Mouse (Mus musculus) hindbrain, embryonic 12.5 days (tissue): Measurements from ENCODE around the gene Prdm16. TPM values are rescaled to one million over a fixed set of nuclear protein-coding genes. Genes with fewer than 3 reads are reported as not detected.

Experiments used
- ATAC-seq: fragments of 200-750 bp; cut with Nextera tagmentation; 2 replicates; pipeline ENCODE4 v1.8.0; 2017; ENCODE audit warnings: moderate TSS enrichment; ENCODE audit not compliant: low FRiP score
- H3K27ac ChIP-seq: fragments of 300-500 bp; sonication (generic); 2 replicates; pipeline ENCODE4 v1.5.1; 2016; ENCODE audit warnings: mild to moderate bottlenecking
- H3K27me3 ChIP-seq: fragments of 300-500 bp; sonication (generic); 2 replicates; pipeline ENCODE4 v1.6.1; 2016; ENCODE audit warnings: mild to moderate bottlenecking
- H3K36me3 ChIP-seq: fragments of 300-500 bp; sonication (generic); 2 replicates; pipeline ENCODE4 v1.6.1; 2016; ENCODE audit warnings: mild to moderate bottlenecking
- H3K4me1 ChIP-seq: fragments of 300-500 bp; sonication (generic); 2 replicates; pipeline ENCODE4 v1.6.1; 2016
- H3K4me2 ChIP-seq: fragments of 300-500 bp; sonication (generic); replicated peaks from 2 replicates; pipeline ENCODE4 v1.6.1; 2016; ENCODE audit warnings: mild to moderate bottlenecking
- H3K4me3 ChIP-seq: fragments of 300-500 bp; sonication (generic); 2 replicates; pipeline ENCODE4 v1.5.1; 2016; ENCODE audit warnings: mild to moderate bottlenecking
- H3K9ac ChIP-seq: fragments of 300-500 bp; sonication (generic); 2 replicates; pipeline ENCODE4 v1.6.1; 2016; ENCODE audit warnings: mild to moderate bottlenecking, moderate library complexity
- H3K9me3 ChIP-seq: fragments of 300-500 bp; sonication (generic); replicated peaks from 2 replicates; pipeline ENCODE4 v1.6.1; 2016; ENCODE audit warnings: mild to moderate bottlenecking
- WGBS: fragments of 180-500 bp; shearing (Covaris S2); methylation state at CpG from one replicate; pipeline ENCODE4 v1.1.7; 2016; 5-methylcytosine and 5-hydroxymethylcytosine counted together
- polyA plus RNA-seq: library from polyadenylated mRNA; unstranded; fragments of >200 nt; fragmentation: Nextera tagmentation; extraction: Ambion mirVana; gene quantifications from 2 replicates; pipeline ENCODE4 v1.2.1, GENCODE M21; 2016

Gene Prdm16
- polyA plus RNA-seq, 1 experiment from 2014 or later: 26.4 TPM

- WGBS: 49% methylated on average over 14 of the region's 14 CpGs
- no peaks in the 10 kb centered on the region for H3K9me3 ChIP-seq
- peaks cover 62% of the 10 kb centered on the region for H3K27me3 ChIP-seq
- no peak overlapping the region for H3K4me3 ChIP-seq
- no peak overlapping the region for H3K27ac ChIP-seq
- no peak overlapping the region for H3K9ac ChIP-seq
- H3K4me1 ChIP-seq: peaks cover 59% of the 10 kb centered on the region
- ATAC-seq: no peak
- H3K36me3 ChIP-seq: no peaks in the 10 kb centered on the region
- no peak overlapping the region for H3K4me2 ChIP-seq
Observed at GRCm38 (mm10) chr4:154625710-154626109, 11.0 kb downstream of the Prdm16 start.

GRCm38 (mm10) chr4:154623241-154623640 lies 13.4 kb downstream of the Prdm16 start:
- no peak for ATAC-seq
- WGBS: 77% methylated on average over 3 of the region's 3 CpGs
- no peak overlapping the region for H3K9ac ChIP-seq
- H3K36me3 ChIP-seq: no peaks in the 10 kb centered on the region
- H3K27ac ChIP-seq: no peak overlapping the region
- H3K4me1 ChIP-seq: peaks cover 51% of the 10 kb centered on the region
- H3K27me3 ChIP-seq: peaks cover 50% of the 10 kb centered on the region
- H3K9me3 ChIP-seq: no peaks in the 10 kb centered on the region
- no peak overlapping the region for H3K4me3 ChIP-seq
- H3K4me2 ChIP-seq: no peak overlapping the region

- Histone ChIP-seq H3K4me1 (peaks cover 52% of the 10 kb centered on the region), H3K27ac (no peak overlapping the region), H3K4me3 (no peak overlapping the region), H3K27me3 (peaks cover 43% of the 10 kb centered on the region), H3K9ac (no peak overlapping the region), H3K9me3 (no peaks in the 10 kb centered on the region), H3K36me3 (no peaks in the 10 kb centered on the region), H3K4me2 (no peak overlapping the region)
- ATAC-seq: no peak
- WGBS: 91% methylated on average over 4 of the region's 4 CpGs
Observed at GRCm38 (mm10) chr4:154622521-154622920, 14.2 kb downstream of the Prdm16 start.

- H3K27me3 ChIP-seq: 0 out of 2 replicates have a peak, but pooled peaks cover 9% of the 10 kb centered on the region
- no peaks in the 10 kb centered on the region for H3K36me3 ChIP-seq
- ATAC-seq: no peak
- H3K27ac ChIP-seq: no peak overlapping the region
- no peaks in the 10 kb centered on the region for H3K9me3 ChIP-seq
- no peak overlapping the region for H3K4me3 ChIP-seq
- H3K4me1 ChIP-seq: no peaks in the 10 kb centered on the region
- no peak overlapping the region for H3K9ac ChIP-seq
- H3K4me2 ChIP-seq: no peak overlapping the region
- WGBS: 78% methylated on average over 10 of the region's 10 CpGs
Observed at GRCm38 (mm10) chr4:154611167-154611566, 25.5 kb downstream of the Prdm16 start.

- WGBS: 91% methylated on average over 5 of the region's 5 CpGs
- no peaks in the 10 kb centered on the region for H3K36me3 ChIP-seq
Observed at GRCm38 (mm10) chr4:154607724-154608123, 28.9 kb downstream of the Prdm16 start.

GRCm38 (mm10) chr4:154604442-154604830 lies 32.2 kb downstream of the Prdm16 start:
- Histone ChIP-seq H3K9ac (no peak overlapping the region), H3K4me2 (no peak overlapping the region), H3K36me3 (no peaks in the 10 kb centered on the region), H3K27me3 (peaks cover 13% of the 10 kb centered on the region), H3K4me3 (no peak overlapping the region), H3K9me3 (no peaks in the 10 kb centered on the region), H3K27ac (peak overlapping the region; percentile 55; the same call in 1 of the 2 replicates), H3K4me1 (peaks cover 42% of the 10 kb centered on the region)
- no peak for ATAC-seq
- 64% methylated on average over 7 of the region's 7 CpGs for WGBS

More at GRCm38 (mm10) chr4:154607724-154608123, 28.9 kb downstream of the Prdm16 start:
- H3K9ac ChIP-seq: no peak overlapping the region
- peaks cover 18% of the 10 kb centered on the region for H3K4me1 ChIP-seq
- peaks cover 9% of the 10 kb centered on the region; the same call in 1 of the 2 replicates for H3K27me3 ChIP-seq
- no peak for ATAC-seq
- no peaks in the 10 kb centered on the region for H3K9me3 ChIP-seq
- H3K27ac ChIP-seq: no peak overlapping the region
- no peak overlapping the region for H3K4me2 ChIP-seq
- no peak overlapping the region for H3K4me3 ChIP-seq

- peak; percentile 50 for ATAC-seq
Observed at GRCm38 (mm10) chr4:154603663-154604441, 32.8 kb downstream of the Prdm16 start.

GRCm38 (mm10) chr4:154602409-154602808 lies 34.3 kb downstream of the Prdm16 start:
- peaks cover 58% of the 10 kb centered on the region for H3K4me1 ChIP-seq
- no peaks in the 10 kb centered on the region for H3K9me3 ChIP-seq
- no peak for ATAC-seq
- H3K27ac ChIP-seq: no peak overlapping the region
- no peak overlapping the region for H3K9ac ChIP-seq
- no peak overlapping the region for H3K4me2 ChIP-seq
- peaks cover 26% of the 10 kb centered on the region for H3K27me3 ChIP-seq
- no peaks in the 10 kb centered on the region for H3K36me3 ChIP-seq
- 82% methylated on average over 10 of the region's 10 CpGs for WGBS
- H3K4me3 ChIP-seq: no peak overlapping the region

More at GRCm38 (mm10) chr4:154603663-154604441, 32.8 kb downstream of the Prdm16 start:
- Histone ChIP-seq H3K9ac (no peak overlapping the region), H3K4me1 (peaks cover 48% of the 10 kb centered on the region), H3K27ac (peak overlapping the region; percentile 55; the same call in 1 of the 2 replicates), H3K27me3 (peaks cover 16% of the 10 kb centered on the region), H3K36me3 (no peaks in the 10 kb centered on the region), H3K4me3 (no peak overlapping the region), H3K9me3 (no peaks in the 10 kb centered on the region), H3K4me2 (no peak overlapping the region; the same call in 1 of the 2 replicates)
- 37% methylated on average over 25 of the region's 25 CpGs for WGBS

- no peak overlapping the region for H3K4me2 ChIP-seq
- H3K27ac ChIP-seq: no peak overlapping the region
- no peaks in the 10 kb centered on the region for H3K9me3 ChIP-seq
- H3K9ac ChIP-seq: no peak overlapping the region
- H3K4me3 ChIP-seq: no peak overlapping the region
- peaks cover 63% of the 10 kb centered on the region for H3K4me1 ChIP-seq
- WGBS: 41% methylated on average over 3 of the region's 3 CpGs
- no peaks in the 10 kb centered on the region for H3K36me3 ChIP-seq
- ATAC-seq: no peak
- peaks cover 32% of the 10 kb centered on the region for H3K27me3 ChIP-seq
Observed at GRCm38 (mm10) chr4:154601006-154601405, 35.7 kb downstream of the Prdm16 start.

GRCm38 (mm10) chr4:154599977-154600376 lies 36.7 kb downstream of the Prdm16 start:
- 18% methylated on average over 10 of the region's 10 CpGs for WGBS
- H3K9me3 ChIP-seq: no peaks in the 10 kb centered on the region
- H3K4me3 ChIP-seq: no peak overlapping the region
- 0 out of 2 replicates have a peak overlapping the region, but pooled peaks have one; percentile 19 for H3K4me2 ChIP-seq
- ATAC-seq: peak; percentile 44
- peaks cover 70% of the 10 kb centered on the region for H3K4me1 ChIP-seq
- peak overlapping the region; percentile 41; the same call in 1 of the 2 replicates for H3K27ac ChIP-seq
- H3K27me3 ChIP-seq: peaks cover 41% of the 10 kb centered on the region
- no peak overlapping the region for H3K9ac ChIP-seq
- no peaks in the 10 kb centered on the region for H3K36me3 ChIP-seq

- no peak overlapping the region for H3K4me2 ChIP-seq
- H3K4me1 ChIP-seq: peaks cover 73% of the 10 kb centered on the region
- H3K9me3 ChIP-seq: no peaks in the 10 kb centered on the region
- no peak overlapping the region for H3K4me3 ChIP-seq
- H3K27ac ChIP-seq: no peak overlapping the region
- no peaks in the 10 kb centered on the region for H3K36me3 ChIP-seq
- peaks cover 43% of the 10 kb centered on the region for H3K27me3 ChIP-seq
- H3K9ac ChIP-seq: no peak overlapping the region
- ATAC-seq: no peak
- 63% methylated on average over 7 of the region's 7 CpGs for WGBS
Observed at GRCm38 (mm10) chr4:154598357-154598756, 38.3 kb downstream of the Prdm16 start.

- no peak overlapping the region for H3K9ac ChIP-seq
- H3K4me2 ChIP-seq: no peak overlapping the region
- no peaks in the 10 kb centered on the region for H3K36me3 ChIP-seq
- no peak for ATAC-seq
- peaks cover 76% of the 10 kb centered on the region for H3K4me1 ChIP-seq
- WGBS: 67% methylated on average over 4 of the region's 4 CpGs
- peaks cover 43% of the 10 kb centered on the region for H3K27me3 ChIP-seq
- no peak overlapping the region for H3K27ac ChIP-seq
- no peaks in the 10 kb centered on the region for H3K9me3 ChIP-seq
- no peak overlapping the region for H3K4me3 ChIP-seq
Observed at GRCm38 (mm10) chr4:154596805-154597204, 39.9 kb downstream of the Prdm16 start.
